Mouse (Mus musculus) urinary bladder, postnatal 25 days (tissue): ENCODE results near the gene Ap5z1.

Experiments used
- DNase-seq: peaks from one replicate; pipeline ENCODE4 v3.0.0; 2022; ENCODE audit warnings: low spot score

Ap5z1 gene

GRCm38 (mm10) chr5:142473696-142474095 lies 10.0 kb downstream of the Ap5z1 start:
- DNase-seq = no peak

GRCm38 (mm10) chr5:142475669-142476068 lies 11.9 kb downstream of the Ap5z1 start:
- DNase-seq = no peak

- no peak for DNase-seq
These were observed 13.6 kb downstream of the Ap5z1 start for GRCm38 (mm10) chr5:142477346-142477745.

GRCm38 (mm10) chr5:142477866-142478615 lies 14.3 kb downstream of the Ap5z1 start:
- no peak for DNase-seq

- DNase-seq = peak; percentile 82
These were observed 15.2 kb downstream of the Ap5z1 start for GRCm38 (mm10) chr5:142478829-142479435.

- no peak for DNase-seq
These were observed 18.8 kb downstream of the Ap5z1 start for GRCm38 (mm10) chr5:142482512-142482911.

- DNase-seq = no peak
These were observed 19.8 kb downstream of the Ap5z1 start for GRCm38 (mm10) chr5:142483581-142483980.

- no peak for DNase-seq
These were observed 22.9 kb downstream of the Ap5z1 start for GRCm38 (mm10) chr5:142486654-142487053.

GRCm38 (mm10) chr5:142489955-142490707 lies 26.4 kb downstream of the Ap5z1 start:
- DNase-seq = no peak

GRCm38 (mm10) chr5:142493307-142493706 lies 29.6 kb downstream of the Ap5z1 start:
- DNase-seq = no peak

- no peak for DNase-seq
These were observed 31.8 kb downstream of the Ap5z1 start for GRCm38 (mm10) chr5:142495321-142496096.

- peak; percentile 10 for DNase-seq
These were observed 35.2 kb downstream of the Ap5z1 start for GRCm38 (mm10) chr5:142498964-142499363.

GRCm38 (mm10) chr5:142500918-142501317 lies 37.2 kb downstream of the Ap5z1 start:
- no peak for DNase-seq

GRCm38 (mm10) chr5:142502414-142502813 lies 38.7 kb downstream of the Ap5z1 start:
- DNase-seq = peak; percentile 63

GRCm38 (mm10) chr5:142504175-142504574 lies 40.4 kb downstream of the Ap5z1 start:
- DNase-seq = no peak

GRCm38 (mm10) chr5:142505695-142506423 lies 42.1 kb downstream of the Ap5z1 start:
- DNase-seq = peak; percentile 12

GRCm38 (mm10) chr5:142509141-142510060 lies 45.7 kb downstream of the Ap5z1 start:
- DNase-seq = no peak

- DNase-seq = no peak
These were observed 46.3 kb downstream of the Ap5z1 start for GRCm38 (mm10) chr5:142510061-142510414.

GRCm38 (mm10) chr5:142512112-142512511 lies 48.4 kb downstream of the Ap5z1 start:
- no peak for DNase-seq

GRCm38 (mm10) chr5:142518973-142519372 lies 55.2 kb downstream of the Ap5z1 start:
- no peak for DNase-seq
